Mouse (Mus musculus) spleen, adult 12 weeks (tissue): ENCODE results near the gene Vmn1r95.
"Not testable (repeated sequence)": the region's sequence is repeated elsewhere in the genome, so short reads cannot be mapped to it uniquely, and the experiment has no call there.

Experiments used
- DNase-seq: peaks from one replicate; pipeline ENCODE4 v3.0.0; 2022; ENCODE audit warnings: low spot score

Vmn1r95 gene

DNA sequence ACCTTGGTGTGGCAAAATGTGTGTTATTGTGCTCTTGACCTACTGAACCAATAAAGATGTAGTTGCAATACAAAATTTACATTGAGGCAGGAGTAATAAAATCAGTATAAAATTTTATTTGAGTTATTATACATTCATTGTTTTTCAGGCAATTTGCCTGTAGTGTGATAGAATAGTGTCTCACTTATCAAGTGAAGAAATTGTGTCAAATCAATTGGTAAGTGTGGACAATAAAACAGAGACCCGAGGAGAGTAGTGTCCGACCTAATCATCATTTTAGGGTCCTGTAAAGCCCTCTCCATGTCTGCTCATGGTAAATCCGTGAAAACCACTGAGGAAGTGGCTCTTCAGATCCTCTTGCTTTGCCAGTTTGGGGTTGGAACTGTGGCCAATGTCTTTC, at the start of gene Vmn1r95:
Gene Vmn1r95, plus strand, starts transcription at position 301 of the 400 bp plus-strand sequence.
- not testable (repeated sequence) for DNase-seq

DNA sequence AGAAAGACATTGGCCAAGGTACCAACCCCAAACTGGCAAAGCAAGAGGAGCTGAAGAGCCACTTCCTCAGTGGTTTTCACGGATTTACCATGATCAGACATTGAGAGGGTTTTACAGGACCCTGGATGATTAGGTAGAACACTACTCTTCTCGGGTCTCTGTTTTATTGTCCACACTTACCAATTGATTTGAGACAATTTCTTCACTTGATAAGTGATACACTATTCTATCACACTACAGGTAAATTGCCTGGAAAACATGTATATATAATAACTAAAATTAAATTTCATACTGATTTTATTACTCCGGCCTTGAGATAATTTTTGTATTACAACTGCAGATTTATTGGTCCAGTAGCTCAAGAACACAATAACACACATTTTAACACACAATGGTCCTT, 25.2 kb upstream of the Vmn1r95 start, which contains the start of gene Vmn1r94:
Gene Vmn1r94, minus strand, starts transcription at position 101 of the 400 bp plus-strand sequence.
- not testable (repeated sequence) for DNase-seq

DNA sequence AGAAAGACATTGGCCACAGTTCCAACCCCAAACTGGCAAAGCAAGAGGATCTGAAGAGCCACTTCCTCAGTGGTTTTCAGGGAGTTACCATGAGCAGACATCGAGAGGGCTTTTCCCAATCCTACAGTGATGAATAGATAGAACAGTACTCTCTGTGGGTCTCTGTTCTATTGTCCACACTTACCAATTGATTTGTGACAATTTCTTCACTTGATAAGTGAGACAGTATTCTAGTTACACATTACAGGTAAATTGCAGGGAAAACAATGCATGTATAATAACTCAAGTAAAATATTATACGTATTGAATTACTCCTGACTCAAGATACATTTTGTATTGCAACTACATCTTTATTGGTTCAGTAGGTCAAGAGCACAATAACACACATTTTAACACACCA, 12.0 kb downstream of the Vmn1r95 start, which contains the start of gene Gm6164:
Gene Gm6164, minus strand, starts transcription at position 101 of the 400 bp plus-strand sequence.
- not testable (repeated sequence) for DNase-seq

DNA sequence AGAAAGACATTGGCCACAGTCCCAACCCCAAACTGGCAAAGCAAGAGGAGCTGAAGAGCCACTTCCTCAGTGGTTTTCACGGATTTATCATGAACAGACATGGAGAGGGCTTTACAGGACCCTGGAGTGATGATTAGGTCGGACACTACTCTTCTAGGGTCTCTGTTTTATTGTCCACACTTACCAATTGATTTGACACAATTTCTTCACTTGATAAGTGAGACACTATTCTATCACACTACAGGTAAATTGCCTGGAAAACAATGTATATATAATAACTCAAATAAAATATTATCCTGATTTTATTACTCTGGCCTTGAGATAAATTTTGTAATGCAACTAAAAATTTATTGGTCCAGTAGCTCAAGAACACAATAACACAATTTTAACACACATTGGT, 40.2 kb downstream of the Vmn1r95 start, which contains the start of gene Gm4498:
Gene Gm4498, minus strand, starts transcription at position 101 of the 400 bp plus-strand sequence.
- not testable (repeated sequence) for DNase-seq
